Mouse (Mus musculus): Measurements from ENCODE around the gene Il9.

The Il9 gene

DNA sequence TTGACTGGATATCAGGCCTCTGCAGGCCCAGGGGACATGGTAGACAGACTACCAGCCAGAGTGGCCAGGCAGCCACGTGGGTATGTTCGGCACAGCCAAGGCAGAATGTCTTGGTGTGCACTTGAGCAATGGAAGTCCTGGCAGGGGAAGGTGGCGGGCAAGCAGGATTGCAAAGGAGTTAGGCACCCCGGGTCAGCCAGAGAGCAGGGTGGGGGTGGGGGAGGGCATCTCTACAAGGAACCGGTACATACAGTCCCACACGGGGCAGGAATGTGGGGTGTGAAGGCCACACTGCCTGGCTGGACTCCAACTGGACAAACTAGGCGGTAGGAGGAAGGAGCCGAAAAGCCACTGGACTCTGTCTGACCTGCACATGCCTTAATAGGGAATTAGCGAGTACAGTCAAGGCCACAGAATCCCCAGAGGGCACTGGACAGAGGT is 47.7 kb downstream of the Il9 start:
- in situ Hi-C loops (cut with MboI; ENCODE audit: low pct_unique_long_range_greater_than_20kb in 1 of 2, low sequenced_read_pairs in 2 of 2, unreplicated experiment in 1 of 2), result loop anchor here (5.0 to 10.0 kb wide), 3 partner anchors 150 to 230 kb away; no protein-coding TSS in a partner anchor

- in situ Hi-C loops (cut with MboI; ENCODE audit: low pct_unique_long_range_greater_than_20kb in 1 of 2, low sequenced_read_pairs in 2 of 2, unreplicated experiment in 1 of 2), result loop anchor here (5.0 to 10.0 kb wide), 3 partner anchors 149 to 229 kb away; no protein-coding TSS in a partner anchor
Observed at GRCm38 (mm10) chr13:56433466-56433865, 48.6 kb downstream of the Il9 start.

DNA sequence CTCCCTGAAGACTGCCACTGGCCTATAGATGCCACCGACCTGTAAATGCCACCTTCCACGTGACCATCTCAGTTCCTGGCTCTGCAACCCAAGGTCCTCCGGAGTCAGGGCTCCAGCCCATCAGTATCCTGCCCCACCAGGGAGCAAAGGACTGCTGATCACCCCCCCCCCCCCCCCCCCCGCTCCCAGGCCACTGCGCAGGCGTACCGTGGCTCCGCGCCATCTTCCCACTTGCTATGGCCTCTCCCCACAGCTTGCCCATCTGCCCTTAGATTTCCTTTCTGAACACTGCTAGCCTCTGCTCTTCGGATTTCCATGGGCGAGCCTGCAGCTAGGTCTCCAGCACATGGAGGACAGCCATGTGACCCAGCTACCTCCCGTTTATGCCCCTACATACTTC is 49.5 kb downstream of the Il9 start:
- in situ Hi-C loops (cut with MboI; ENCODE audit: low pct_unique_long_range_greater_than_20kb in 1 of 2, low sequenced_read_pairs in 2 of 2, unreplicated experiment in 1 of 2), result loop anchor here (5.0 to 10.0 kb wide), 3 partner anchors 148 to 228 kb away; no protein-coding TSS in a partner anchor
